Mouse (Mus musculus): ENCODE data around the gene Dolpp1.

GRCm38 (mm10) chr2:30440211-30440700 lies 48.2 kb downstream of the Dolpp1 start:
- no peak for TF ChIP-seq CTCF (IDR thresholded peaks at IDR 0.05; ENCODE audit: low read depth)
- no peak for TF ChIP-seq EP300 (IDR thresholded peaks at IDR 0.05; ENCODE audit: low read depth)

Measured in liver, postnatal 0 days (tissue).